Mouse (Mus musculus) lung, postnatal 0 days (tissue): ENCODE results near the gene Gngt1.

Experiments
- CTCF ChIP-seq: IDR thresholded peaks from 2 replicates; pipeline ENCODE4 v1.5.1; 2016; ENCODE audit warnings: antibody characterized with exemption, mild to moderate bottlenecking
- EP300 ChIP-seq: IDR thresholded peaks from 2 replicates; pipeline ENCODE4 v1.6.1; 2016; ENCODE audit warnings: antibody characterized with exemption, mild to moderate bottlenecking, control low read depth

DNA sequence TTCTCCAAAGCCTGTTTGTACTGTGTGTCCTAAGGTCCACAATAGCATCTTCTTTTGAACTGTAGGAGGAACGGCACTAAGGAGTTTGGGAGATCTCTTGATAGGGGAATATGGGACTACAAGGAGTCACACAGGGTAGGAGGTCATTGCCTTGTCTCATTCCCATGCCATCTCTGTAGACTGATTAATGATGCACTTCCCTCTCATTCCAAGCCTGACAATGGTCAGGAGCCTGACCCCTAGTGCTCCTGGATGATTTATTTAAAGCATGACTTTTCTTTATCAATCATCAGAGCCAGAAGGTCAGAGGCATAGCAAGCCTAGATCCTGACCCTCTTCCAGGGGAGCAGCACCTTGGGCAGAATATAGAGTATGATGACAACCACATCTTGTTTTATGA, 29.1 kb downstream of the Gngt1 start:
- TF ChIP-seq CTCF (no peak), EP300 (no peak)
